Mouse (Mus musculus) heart, embryonic 12.5 days (tissue): ENCODE results near the gene Agtrap. TPM values are rescaled to one million over a fixed set of nuclear protein-coding genes. Genes with fewer than 3 reads are reported as not detected.
"Not testable (repeated sequence)": the region's sequence is repeated elsewhere in the genome, so short reads cannot be mapped to it uniquely, and the experiment has no call there.

Experiments
- ATAC-seq: fragments of 200-750 bp; cut with Nextera tagmentation; 2 replicates; pipeline ENCODE4 v1.8.0; 2017; ENCODE audit warnings: moderate TSS enrichment, moderate library complexity; ENCODE audit not compliant: insufficient number of reproducible peaks, low FRiP score
- H3K27ac ChIP-seq: fragments of 300-500 bp; sonication (generic); 2 replicates; pipeline ENCODE4 v1.5.1; 2016; ENCODE audit warnings: mild to moderate bottlenecking, moderate library complexity; ENCODE audit not compliant: poor library complexity, severe bottlenecking
- H3K27me3 ChIP-seq: fragments of 300-500 bp; sonication (generic); replicated peaks from 2 replicates; pipeline ENCODE4 v1.6.1; 2016; ENCODE audit warnings: mild to moderate bottlenecking, moderate library complexity
- H3K36me3 ChIP-seq: fragments of 300-500 bp; sonication (generic); 2 replicates; pipeline ENCODE4 v1.6.1; 2016; ENCODE audit warnings: mild to moderate bottlenecking, moderate library complexity
- H3K4me1 ChIP-seq: fragments of 300-500 bp; sonication (generic); replicated peaks from 2 replicates; pipeline ENCODE4 v1.6.1; 2016; ENCODE audit warnings: mild to moderate bottlenecking
- H3K4me2 ChIP-seq: fragments of 300-500 bp; sonication (generic); 2 replicates; pipeline ENCODE4 v1.6.1; 2016; ENCODE audit warnings: mild to moderate bottlenecking, moderate library complexity
- H3K4me3 ChIP-seq: fragments of 300-500 bp; sonication (generic); 2 replicates; pipeline ENCODE4 v1.5.1; 2016; ENCODE audit warnings: mild to moderate bottlenecking
- H3K9ac ChIP-seq: fragments of 300-500 bp; sonication (generic); 2 replicates; pipeline ENCODE4 v1.6.1; 2016; ENCODE audit warnings: mild to moderate bottlenecking, moderate library complexity
- H3K9me3 ChIP-seq: fragments of 300-500 bp; sonication (generic); replicated peaks from 2 replicates; pipeline ENCODE4 v1.6.1; 2016; ENCODE audit warnings: mild to moderate bottlenecking, moderate library complexity
- WGBS: fragments of 180-500 bp; shearing (Covaris S2); methylation state at CpG from one replicate; pipeline ENCODE4 v1.1.7; 2016; 5-methylcytosine and 5-hydroxymethylcytosine counted together
- polyA plus RNA-seq: library from polyadenylated mRNA; unstranded; fragments of >200 nt; fragmentation: Nextera tagmentation; extraction: Ambion mirVana; gene quantifications from 2 replicates; pipeline ENCODE4 v1.2.1, GENCODE M21; 2016

Gene Agtrap
- polyA plus RNA-seq, 1 experiment from 2014 or later: 18.9 TPM

GRCm38 (mm10) chr4:148043327-148043726, 44.5 kb downstream of the Agtrap start:
- not testable (repeated sequence) for H3K9me3 ChIP-seq, H3K9ac ChIP-seq, H3K27ac ChIP-seq, H3K27me3 ChIP-seq, H3K4me3 ChIP-seq, ATAC-seq
- peaks cover 39% of the 10 kb centered on the region for H3K36me3 ChIP-seq
- WGBS: 86% methylated on average over 8 of the region's 8 CpGs
- peaks cover 67% of the 10 kb centered on the region for H3K4me1 ChIP-seq
- H3K4me2 ChIP-seq: peak overlapping the region; percentile 91; the same call in 1 of the 2 replicates

- Histone ChIP-seq H3K27me3 (no peaks in the 10 kb centered on the region), H3K36me3 (peaks cover 28% of the 10 kb centered on the region), H3K4me3 (peak overlapping the region; percentile 61), H3K9me3 (no peaks in the 10 kb centered on the region), H3K4me1 (peaks cover 72% of the 10 kb centered on the region), H3K27ac (peak overlapping the region; percentile 89), H3K4me2 (peak overlapping the region; percentile 91), H3K9ac (peak overlapping the region; percentile 81)
- no peak for ATAC-seq
- WGBS: 3% methylated on average over 16 of the region's 16 CpGs
Measured at GRCm38 (mm10) chr4:148041611-148042191, 46.1 kb downstream of the Agtrap start.

DNA sequence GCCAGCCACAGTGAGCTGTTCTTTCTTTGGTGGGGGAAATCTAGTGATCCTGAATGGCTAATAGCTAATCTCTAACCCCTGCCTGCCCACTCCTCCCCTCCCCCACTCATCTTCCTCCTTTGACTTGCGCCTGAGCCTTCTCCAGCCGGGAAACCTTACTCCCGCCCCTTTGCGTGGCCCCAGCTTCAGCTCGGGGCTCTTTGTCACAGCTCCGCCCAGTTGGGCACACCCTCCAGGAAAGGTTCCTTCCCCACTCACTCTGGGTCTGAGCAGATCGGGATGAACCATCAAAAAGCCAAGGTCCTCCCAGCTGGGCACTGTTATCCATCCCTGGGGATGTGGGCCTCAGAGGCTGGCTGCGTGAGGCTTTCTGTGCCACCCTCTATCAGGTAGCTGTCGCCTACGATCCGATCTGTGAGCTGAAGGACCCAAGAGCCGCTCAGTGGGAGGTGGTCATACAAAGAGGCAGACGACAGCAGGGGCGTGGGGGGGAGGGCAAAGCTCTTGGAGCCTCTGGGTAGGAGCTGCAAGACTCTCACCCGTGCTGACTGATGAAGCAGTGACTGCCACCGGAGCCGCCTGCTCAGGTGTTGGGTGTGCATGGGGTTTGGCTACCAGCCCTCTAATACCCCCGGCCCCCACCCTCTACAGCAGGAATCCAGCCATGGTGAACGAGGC, 46.8 kb downstream of the Agtrap start:
- Histone ChIP-seq H3K4me1 (peaks cover 66% of the 10 kb centered on the region), H3K9ac (peak overlapping the region; percentile 81), H3K4me2 (peak overlapping the region; percentile 91), H3K27me3 (no peaks in the 10 kb centered on the region), H3K4me3 (peak overlapping the region; percentile 61), H3K9me3 (no peaks in the 10 kb centered on the region), H3K27ac (peak overlapping the region; percentile 89), H3K36me3 (peaks cover 34% of the 10 kb centered on the region)
- ATAC-seq: peak; percentile 75
- WGBS: 1% methylated on average over 19 of the region's 19 CpGs

GRCm38 (mm10) chr4:148040029-148040830, 47.6 kb downstream of the Agtrap start:
- Histone ChIP-seq H3K4me1 (peaks cover 58% of the 10 kb centered on the region), H3K9me3 (no peaks in the 10 kb centered on the region), H3K4me2 (peak overlapping the region; percentile 91), H3K27ac (peak overlapping the region; percentile 89), H3K36me3 (peaks cover 32% of the 10 kb centered on the region), H3K9ac (peak overlapping the region; percentile 81; the same call in 1 of the 2 replicates), H3K4me3 (peak overlapping the region; percentile 79), H3K27me3 (no peaks in the 10 kb centered on the region)
- no peak for ATAC-seq
- 64% methylated on average over 15 of the region's 15 CpGs for WGBS

DNA sequence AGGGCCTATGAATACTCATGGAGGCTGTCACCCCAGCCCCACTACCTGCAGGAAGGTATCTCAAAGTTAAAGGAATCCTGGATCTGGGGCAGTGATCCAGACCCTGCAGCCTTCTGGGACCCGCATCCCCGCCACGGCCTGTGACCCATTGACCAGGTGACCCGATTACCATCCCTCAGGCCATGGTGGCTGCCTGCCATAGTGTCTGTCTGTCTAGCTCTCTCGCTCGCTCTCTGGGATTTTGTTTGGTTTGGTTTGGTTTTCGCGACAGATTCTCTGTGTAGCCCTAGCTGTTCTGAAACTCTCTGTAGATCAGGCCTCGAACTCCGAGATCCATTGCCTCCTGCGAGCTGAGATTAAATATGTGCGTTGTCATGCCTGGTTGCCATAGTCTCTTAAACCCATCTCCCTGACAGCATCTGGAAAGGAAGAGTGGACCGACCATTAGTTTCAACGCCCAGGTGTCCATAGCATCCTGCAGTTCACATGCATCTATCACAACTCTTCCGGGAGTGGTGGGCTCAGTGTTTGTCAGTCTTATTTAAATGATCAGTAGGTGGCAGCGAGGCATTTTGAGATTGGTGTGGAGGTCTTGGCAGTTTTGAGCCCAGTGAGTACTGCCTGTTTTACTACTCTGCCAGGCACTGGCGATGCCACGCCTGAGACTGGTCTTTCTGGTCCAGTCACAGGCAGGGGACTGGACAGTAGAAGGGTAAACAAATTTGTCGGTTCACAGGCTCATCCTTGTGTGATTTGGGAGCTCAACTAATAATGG, 48.4 kb downstream of the Agtrap start:
- Histone ChIP-seq H3K4me1 (peaks cover 51% of the 10 kb centered on the region), H3K4me3 (peak overlapping the region; percentile 79), H3K27ac (peak overlapping the region; percentile 89), H3K4me2 (peak overlapping the region; percentile 91), H3K27me3 (no peaks in the 10 kb centered on the region), H3K9me3 (no peaks in the 10 kb centered on the region), H3K9ac (peak overlapping the region; percentile 84), H3K36me3 (peaks cover 31% of the 10 kb centered on the region)
- no peak for ATAC-seq
- 19% methylated on average over 19 of the region's 19 CpGs for WGBS

DNA sequence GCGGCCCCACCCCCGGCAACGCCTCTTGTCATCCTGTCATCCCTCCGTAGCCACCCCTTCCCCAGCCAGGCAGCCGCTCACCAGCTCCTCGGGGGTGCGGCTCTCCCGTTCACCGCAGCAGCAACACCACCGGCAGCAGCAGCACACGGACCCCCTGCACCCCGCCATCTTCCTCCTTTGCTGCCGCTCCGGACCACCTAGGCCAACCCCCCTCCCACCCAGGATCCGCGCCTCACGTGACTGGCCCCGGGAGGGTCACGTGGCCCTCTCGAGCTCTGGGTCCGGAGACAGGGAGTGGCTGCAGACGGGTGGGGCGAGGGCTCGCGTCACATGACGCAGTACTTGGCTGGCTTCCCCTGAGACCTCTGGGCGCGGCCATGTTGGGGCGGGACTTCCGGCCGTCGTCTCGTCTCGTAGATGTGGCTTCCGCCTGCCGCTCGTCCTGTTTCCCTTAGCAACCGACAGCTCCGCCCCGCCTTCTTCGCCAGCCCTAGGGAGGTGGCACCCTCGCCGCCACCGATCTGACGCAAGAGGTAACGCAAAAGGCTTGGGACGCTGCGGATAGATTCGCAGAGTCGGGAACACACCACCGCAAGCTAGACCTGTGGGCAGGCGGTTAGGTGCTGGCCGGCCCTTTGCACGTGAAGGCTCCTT, 49.1 kb downstream of the Agtrap start, which contains the start of the genes Clcn6 and Mthfr:
Clcn6 (minus strand) TSS at position 222 of the 654 bp plus-strand sequence.
Mthfr (plus strand) TSS at position 478 of the 654 bp plus-strand sequence.
- Histone ChIP-seq H3K4me3 (peak within 1 kb of the TSS; percentile 79), H3K36me3 (peaks cover 28% of the 10 kb centered on the region; the same call in 1 of the 2 replicates), H3K27ac (peak within 1 kb of the TSS; percentile 89), H3K4me1 (peaks cover 45% of the 10 kb centered on the region), H3K9me3 (no peaks in the 10 kb centered on the region), H3K4me2 (peak within 1 kb of the TSS; percentile 91), H3K9ac (peak within 1 kb of the TSS; percentile 84), H3K27me3 (no peaks in the 10 kb centered on the region)
- under 1% methylated on average over 54 of the region's 54 CpGs for WGBS
- ATAC-seq: peak; percentile 95

DNA sequence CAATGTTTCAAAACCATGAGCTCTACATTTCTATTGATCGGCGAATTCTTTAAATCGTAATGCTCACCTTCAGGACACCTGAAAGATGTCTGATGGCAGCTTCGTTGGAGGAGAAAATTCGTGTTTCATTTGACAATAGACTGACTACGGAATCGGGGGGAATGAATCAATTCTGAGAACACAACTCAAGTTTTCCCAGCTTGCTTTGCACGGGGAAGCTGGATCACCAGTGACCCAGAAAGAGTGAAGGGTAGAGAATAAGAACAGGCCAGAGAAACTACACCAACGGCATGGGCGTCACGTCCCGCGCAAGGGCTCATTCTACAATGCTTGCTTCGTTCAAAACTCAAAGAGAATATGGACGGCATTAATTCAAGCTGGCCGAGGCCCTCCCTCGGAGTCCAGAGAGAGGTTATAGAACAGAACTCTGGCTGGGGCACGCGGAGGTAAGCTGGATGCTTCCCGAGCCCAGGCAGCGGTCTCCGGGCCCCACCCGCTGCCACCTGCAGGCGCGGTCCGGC, 49.7 kb downstream of the Agtrap start:
- Histone ChIP-seq H3K4me1 (peaks cover 45% of the 10 kb centered on the region), H3K36me3 (peaks cover 26% of the 10 kb centered on the region), H3K9ac (peak overlapping the region; percentile 72), H3K4me2 (peak overlapping the region; percentile 73), H3K27me3 (no peaks in the 10 kb centered on the region), H3K27ac (peak overlapping the region; percentile 71), H3K9me3 (no peaks in the 10 kb centered on the region), H3K4me3 (peak overlapping the region; percentile 79)
- ATAC-seq: no peak
- 6% methylated on average over 26 of the region's 26 CpGs for WGBS

DNA sequence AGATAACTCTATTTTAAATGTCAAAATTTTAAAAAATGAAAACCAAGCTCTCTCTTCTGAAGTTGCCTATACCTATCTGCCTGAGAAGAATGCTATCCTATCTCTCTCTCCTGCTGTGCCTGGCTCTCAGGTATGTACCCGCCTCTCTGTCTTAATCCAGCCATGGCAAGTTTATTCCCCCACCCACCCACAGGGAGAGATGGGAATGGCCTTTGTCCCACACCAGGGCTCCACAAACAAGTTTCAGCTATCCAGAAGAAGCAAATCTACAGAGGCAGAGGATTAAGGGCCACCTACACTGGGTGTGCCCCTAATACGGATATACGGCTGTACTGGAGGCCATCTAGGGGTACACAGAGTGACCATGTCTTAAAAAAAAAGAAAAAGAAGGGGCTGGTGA, 52.4 kb downstream of the Agtrap start:
- peaks cover 20% of the 10 kb centered on the region for H3K4me1 ChIP-seq
- no peaks in the 10 kb centered on the region for H3K27me3 ChIP-seq
- no peak overlapping the region for H3K4me3 ChIP-seq
- no peaks in the 10 kb centered on the region for H3K9me3 ChIP-seq
- H3K27ac ChIP-seq: no peak overlapping the region
- H3K4me2 ChIP-seq: no peak overlapping the region
- H3K9ac ChIP-seq: no peak overlapping the region
- peaks cover 34% of the 10 kb centered on the region for H3K36me3 ChIP-seq
- 77% methylated on average over 3 of the region's 3 CpGs for WGBS
- no peak for ATAC-seq

DNA sequence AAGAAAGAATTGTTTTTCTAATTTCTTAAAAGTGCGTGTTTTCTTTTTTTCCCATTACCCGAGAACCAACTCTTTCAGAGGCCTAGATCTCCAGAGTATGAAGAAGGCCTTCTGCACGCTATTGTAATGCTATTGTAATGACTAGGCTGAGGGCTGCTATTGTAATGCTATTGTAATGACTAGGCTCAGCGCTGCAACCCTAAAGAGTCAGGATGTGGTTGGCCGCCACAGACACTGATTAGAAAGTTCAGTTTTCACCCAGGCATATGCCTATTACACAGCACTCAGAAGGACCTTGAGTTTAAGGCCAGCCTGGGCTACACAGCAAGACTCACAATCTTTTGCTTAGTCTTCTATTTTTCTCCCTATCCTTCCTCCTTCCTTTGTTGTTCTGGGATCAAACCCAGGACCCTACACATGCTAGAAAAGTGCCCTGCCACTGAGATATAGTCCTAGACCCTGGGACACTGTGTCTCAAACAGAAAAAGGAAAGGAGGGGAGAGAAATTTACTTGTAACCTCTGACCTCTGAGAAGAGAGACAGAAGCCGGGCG, 53.9 kb downstream of the Agtrap start:
- H3K9me3 ChIP-seq: no peaks in the 10 kb centered on the region
- H3K27ac ChIP-seq: no peak overlapping the region
- H3K36me3 ChIP-seq: peaks cover 40% of the 10 kb centered on the region
- peaks cover 8% of the 10 kb centered on the region for H3K4me1 ChIP-seq
- H3K9ac ChIP-seq: no peak overlapping the region
- 80% methylated on average over 7 of the region's 7 CpGs for WGBS
- H3K4me3 ChIP-seq: no peak overlapping the region
- H3K4me2 ChIP-seq: no peak overlapping the region
- no peak for ATAC-seq
- H3K27me3 ChIP-seq: no peaks in the 10 kb centered on the region

DNA sequence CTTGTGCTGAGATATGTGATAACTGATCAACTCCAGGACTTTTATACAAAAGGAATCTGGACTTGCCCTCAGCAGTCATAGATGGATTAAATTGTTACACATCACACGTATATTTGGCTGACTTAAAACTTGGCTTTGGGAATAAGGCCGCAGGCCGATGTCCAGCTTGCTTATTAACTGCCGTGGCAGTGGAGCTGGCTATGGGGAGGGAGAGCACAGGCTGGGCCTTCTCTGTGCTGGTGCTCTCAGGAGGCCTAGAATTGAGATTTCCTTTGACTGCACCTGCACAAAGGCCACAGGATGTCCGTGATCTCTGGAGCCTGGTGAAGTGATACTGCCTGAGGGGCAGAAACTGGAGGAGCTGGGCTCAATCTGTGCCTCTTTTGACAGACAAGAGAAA, 57.3 kb downstream of the Agtrap start:
- H3K27me3 ChIP-seq: no peaks in the 10 kb centered on the region
- no peak overlapping the region for H3K9ac ChIP-seq
- H3K4me2 ChIP-seq: no peak overlapping the region
- H3K27ac ChIP-seq: no peak overlapping the region
- 93% methylated on average over 5 of the region's 5 CpGs for WGBS
- H3K9me3 ChIP-seq: no peaks in the 10 kb centered on the region
- no peak overlapping the region for H3K4me3 ChIP-seq
- ATAC-seq: no peak
- no peaks in the 10 kb centered on the region for H3K4me1 ChIP-seq
- peaks cover 62% of the 10 kb centered on the region for H3K36me3 ChIP-seq
